Mouse (Mus musculus): Measurements from ENCODE around the gene Ablim1.

DNA sequence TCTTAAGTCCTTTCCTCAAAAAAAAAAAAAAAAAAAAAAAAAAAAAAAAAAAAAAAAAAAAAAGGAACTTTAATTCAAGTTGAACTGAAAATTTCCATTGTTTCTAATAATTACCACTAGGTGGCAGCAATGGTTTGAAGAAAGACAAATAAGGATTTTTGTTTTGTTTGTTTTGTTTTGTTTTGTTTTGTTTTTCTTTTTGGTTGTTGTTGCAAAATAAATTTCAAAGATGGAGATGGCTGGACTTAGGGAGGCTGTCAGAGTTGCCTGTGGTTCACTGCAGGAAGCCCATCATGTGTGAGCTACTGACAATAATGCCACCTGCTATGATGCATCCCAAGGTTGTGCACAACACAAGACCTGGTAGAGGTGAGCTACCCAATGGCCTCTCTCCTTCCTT lies 176.7 kb downstream of the Ablim1 start:
- TF ChIP-seq CTCF (IDR thresholded peaks at IDR 0.05; ENCODE audit: low read depth): peak; percentile 67
- TF ChIP-seq EP300 (optimal IDR thresholded peaks at IDR 0.05): no peak

Data from stomach, postnatal 0 days (tissue).